Mouse (Mus musculus) bone marrow macrophage, adult 2 months (primary cell): ENCODE measurements around the gene Mrpl34. TPM values are rescaled to one million over a fixed set of nuclear protein-coding genes. Genes with fewer than 3 reads are reported as not detected.

Experiments
- H3K27ac ChIP-seq: 2 replicates; pipeline ENCODE4 v1.5.1; 2012; ENCODE audit warnings: low read depth, low read length; ENCODE audit not compliant: insufficient read depth
- H3K4me1 ChIP-seq: 2 replicates; pipeline ENCODE4 v1.6.1; 2012; ENCODE audit warnings: low read length; ENCODE audit not compliant: control insufficient read depth, insufficient read depth
- H3K4me3 ChIP-seq: 2 replicates; pipeline ENCODE4 v1.5.1; 2012; ENCODE audit warnings: mild to moderate bottlenecking, low read length, moderate library complexity; ENCODE audit not compliant: insufficient read depth
- CTCF ChIP-seq: IDR thresholded peaks from 2 replicates; pipeline ENCODE4 v1.5.1; 2012; ENCODE audit warnings: low read depth, mild to moderate bottlenecking, low read length, moderate library complexity
- POLR2A ChIP-seq: IDR thresholded peaks from 2 replicates; pipeline ENCODE4 v1.6.1; 2012; ENCODE audit warnings: mild to moderate bottlenecking, low read depth, low read length, borderline replicate concordance
- polyA plus RNA-seq: library from polyadenylated mRNA; stranded (reverse); fragments of >200 nt; gene quantifications from 2 replicates; pipeline ENCODE4 v1.2.4, GENCODE M21; 2012; ENCODE audit not compliant: missing spikeins, insufficient read depth, insufficient read length

The Mrpl34 gene
- polyA plus RNA-seq, 1 experiment, result 59.5 TPM

GRCm38 (mm10) chr8:71476099-71476940 is 11.6 kb downstream of the Mrpl34 start:
- Histone ChIP-seq H3K4me1 (peaks cover 8% of the 10 kb centered on the region), H3K4me3 (peak overlapping the region; percentile 85), H3K27ac (peak overlapping the region; percentile 68)
- TF ChIP-seq CTCF (no peak), POLR2A (no peak)

GRCm38 (mm10) chr8:71477196-71477845 is 12.6 kb downstream of the Mrpl34 start:
- TF ChIP-seq CTCF, result peak; percentile 68
- no peak for TF ChIP-seq POLR2A
- Histone ChIP-seq H3K27ac (no peak overlapping the region), H3K4me1 (peaks cover 8% of the 10 kb centered on the region), H3K4me3 (peak overlapping the region; percentile 25; the same call in 1 of the 2 replicates)

GRCm38 (mm10) chr8:71478943-71479342 is 14.2 kb downstream of the Mrpl34 start:
- Histone ChIP-seq H3K4me3 (no peak overlapping the region), H3K27ac (no peak overlapping the region), H3K4me1 (peaks cover 8% of the 10 kb centered on the region)
- TF ChIP-seq POLR2A (no peak), CTCF (no peak)

- TF ChIP-seq CTCF, result no peak
- no peak for TF ChIP-seq POLR2A
- Histone ChIP-seq H3K4me3 (no peak overlapping the region), H3K4me1 (peaks cover 5% of the 10 kb centered on the region; the same call in 1 of the 2 replicates), H3K27ac (no peak overlapping the region)
Measured at GRCm38 (mm10) chr8:71483932-71484331, 19.2 kb downstream of the Mrpl34 start.

- Histone ChIP-seq H3K4me3 (peak overlapping the region; percentile 72), H3K27ac (no peak overlapping the region), H3K4me1 (peaks cover 5% of the 10 kb centered on the region; the same call in 1 of the 2 replicates)
- TF ChIP-seq CTCF (no peak), POLR2A (no peak)
Measured at GRCm38 (mm10) chr8:71484736-71485135, 20.0 kb downstream of the Mrpl34 start.

GRCm38 (mm10) chr8:71485142-71486135 is 20.7 kb downstream of the Mrpl34 start, which contains the start of gene Ano8:
Ano8 (minus strand) TSS chr8:71485963.
- Histone ChIP-seq H3K4me1 (peaks cover 5% of the 10 kb centered on the region; the same call in 1 of the 2 replicates), H3K27ac (no peak within 1 kb of the TSS), H3K4me3 (peak within 1 kb of the TSS; percentile 72)
- TF ChIP-seq CTCF, result no peak
- TF ChIP-seq POLR2A, result no peak

- Histone ChIP-seq H3K4me3 (no peak overlapping the region), H3K27ac (no peak overlapping the region), H3K4me1 (peaks cover 5% of the 10 kb centered on the region; the same call in 1 of the 2 replicates)
- TF ChIP-seq POLR2A, result no peak
- no peak for TF ChIP-seq CTCF
Measured at GRCm38 (mm10) chr8:71486136-71486529, 21.4 kb downstream of the Mrpl34 start.

GRCm38 (mm10) chr8:71487691-71488445 is 23.1 kb downstream of the Mrpl34 start, which contains the start of gene Gtpbp3:
Gtpbp3 (plus strand) TSS chr8:71488103.
- Histone ChIP-seq H3K4me1 (peaks cover 5% of the 10 kb centered on the region; the same call in 1 of the 2 replicates), H3K4me3 (peak within 1 kb of the TSS; percentile 89), H3K27ac (peak within 1 kb of the TSS; percentile 53)
- TF ChIP-seq CTCF (no peak), POLR2A (no peak)
